Mouse (Mus musculus) heart, postnatal 0 days (tissue): ENCODE results near the gene Fam221b. TPM values are rescaled to one million over a fixed set of nuclear protein-coding genes. Genes with fewer than 3 reads are reported as not detected.

Experiments used
- ATAC-seq: fragments of 200-750 bp; cut with Nextera tagmentation; 2 replicates; pipeline ENCODE4 v1.8.0; 2017; ENCODE audit warnings: low read depth, moderate number of reproducible peaks, moderate library complexity; ENCODE audit not compliant: insufficient read depth
- DNase-seq: peaks from one replicate; pipeline ENCODE4 v3.0.0-alpha.2; 2016; ENCODE audit warnings: low spot score
- H3K27ac ChIP-seq: fragments of 300-500 bp; sonication (generic); 2 replicates; pipeline ENCODE4 v1.5.1; 2014; ENCODE audit warnings: low read depth, mild to moderate bottlenecking
- H3K27me3 ChIP-seq: fragments of 300-500 bp; sonication (generic); 2 replicates; pipeline ENCODE4 v1.6.1; 2014; ENCODE audit warnings: low read length, mixed read lengths; ENCODE audit not compliant: control insufficient read depth, insufficient read depth
- H3K36me3 ChIP-seq: fragments of 300-500 bp; sonication (generic); replicated peaks from 2 replicates; pipeline ENCODE4 v1.6.1; 2014; ENCODE audit warnings: low read length, mixed read lengths; ENCODE audit not compliant: control insufficient read depth, insufficient read depth
- H3K4me1 ChIP-seq: fragments of 300-500 bp; sonication (generic); 2 replicates; pipeline ENCODE4 v1.6.1; 2014; ENCODE audit warnings: antibody characterized with exemption; ENCODE audit not compliant: control insufficient read depth, insufficient read depth
- H3K4me2 ChIP-seq: fragments of 300-500 bp; sonication (generic); 2 replicates; pipeline ENCODE4 v1.6.1; 2014; ENCODE audit warnings: low read depth, mild to moderate bottlenecking, low read length, moderate library complexity
- H3K4me3 ChIP-seq: fragments of 300-500 bp; sonication (generic); 2 replicates; pipeline ENCODE4 v1.5.1; 2014; ENCODE audit warnings: low read depth, low read length
- H3K9ac ChIP-seq: fragments of 300-500 bp; sonication (generic); replicated peaks from 2 replicates; pipeline ENCODE4 v1.6.1; 2014; ENCODE audit warnings: low read depth, low read length, mixed read lengths
- H3K9me3 ChIP-seq: fragments of 300-500 bp; sonication (generic); replicated peaks from 2 replicates; pipeline ENCODE4 v1.6.1; 2016; ENCODE audit warnings: low read length; ENCODE audit not compliant: control insufficient read depth
- CTCF ChIP-seq: IDR thresholded peaks from 2 replicates; pipeline ENCODE4 v1.5.1; 2016; ENCODE audit warnings: antibody characterized with exemption, control low read depth, low read depth
- EP300 ChIP-seq: IDR thresholded peaks from 2 replicates; pipeline ENCODE4 v1.6.1; 2016; ENCODE audit warnings: antibody characterized with exemption, low read depth
- WGBS: fragments of 180-500 bp; shearing (Covaris S2); extraction: QIAGEN DNeasy Blood & Tissue Kit; methylation state at CpG from one replicate; pipeline ENCODE4 v1.1.7; 2014; 5-methylcytosine and 5-hydroxymethylcytosine counted together
- microRNA-seq: library from miRNA; unstranded; fragments of <30 nt; microRNA quantifications from one replicate; pipeline ENCODE4, GENCODE M21; 2016
- polyA plus RNA-seq: library from polyadenylated mRNA; unstranded; fragments of >200 nt; fragmentation: Nextera tagmentation; extraction: Ambion mirVana; gene quantifications from 2 replicates; pipeline ENCODE4 v1.2.1, GENCODE M21; 2015
- total RNA-seq: library from RNA; depleted of rRNA; stranded (reverse); fragments of >200 nt; gene quantifications from 2 replicates; pipeline ENCODE4 v1.2.3, GENCODE M21; 2014; ENCODE audit warnings: low replicate concordance; rRNA removed

The Fam221b gene
- total and polyA plus RNA-seq, 2 experiments from 2014 or later = 4.0 TPM; not detected in 1

DNA sequence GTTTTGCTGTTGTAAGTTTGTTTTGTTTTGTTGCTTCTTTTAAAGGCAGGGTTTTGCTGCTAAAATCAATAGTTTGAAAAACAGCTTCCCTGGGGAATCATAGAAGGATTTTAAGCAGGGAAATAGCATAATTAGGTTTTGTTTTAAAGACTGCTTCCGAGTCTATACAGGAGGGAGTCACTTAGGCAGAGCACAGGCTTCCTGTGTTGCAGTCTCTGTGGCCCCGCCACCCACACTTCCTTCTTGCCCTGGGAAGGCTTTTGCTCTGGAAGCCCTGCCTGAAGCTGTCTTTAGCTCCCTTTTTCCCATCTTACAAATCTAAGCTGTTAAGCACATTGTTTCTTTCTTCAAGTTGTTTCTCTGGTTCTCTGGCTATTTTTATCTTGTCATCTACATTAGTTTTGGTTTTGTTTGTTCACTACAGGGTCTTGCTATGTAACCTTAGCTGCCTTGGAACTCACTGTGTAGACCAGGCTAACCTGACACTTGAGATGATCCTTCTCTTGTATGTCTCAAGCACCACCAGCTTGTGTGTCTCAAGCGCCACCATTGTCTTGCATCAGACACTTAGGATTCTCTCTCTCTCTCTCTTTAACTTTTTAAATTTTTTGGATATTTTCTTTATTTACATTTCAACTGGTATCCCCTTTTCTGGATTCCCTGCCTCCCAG lies 55.8 kb downstream of the Fam221b start:
- no peak overlapping the region for H3K4me2 ChIP-seq
- TF ChIP-seq CTCF (no peak), EP300 (no peak)
- no peak for ATAC-seq
- H3K9ac ChIP-seq = no peak overlapping the region
- peak; percentile 24 for DNase-seq
- H3K9me3 ChIP-seq = no peaks in the 10 kb centered on the region
- H3K4me1 ChIP-seq = no peaks in the 10 kb centered on the region
- 57% methylated on average over 3 of the region's 3 CpGs for WGBS
- H3K36me3 ChIP-seq = no peaks in the 10 kb centered on the region
- no peaks in the 10 kb centered on the region for H3K27me3 ChIP-seq
- no peak overlapping the region for H3K27ac ChIP-seq
- no peak overlapping the region for H3K4me3 ChIP-seq

DNA sequence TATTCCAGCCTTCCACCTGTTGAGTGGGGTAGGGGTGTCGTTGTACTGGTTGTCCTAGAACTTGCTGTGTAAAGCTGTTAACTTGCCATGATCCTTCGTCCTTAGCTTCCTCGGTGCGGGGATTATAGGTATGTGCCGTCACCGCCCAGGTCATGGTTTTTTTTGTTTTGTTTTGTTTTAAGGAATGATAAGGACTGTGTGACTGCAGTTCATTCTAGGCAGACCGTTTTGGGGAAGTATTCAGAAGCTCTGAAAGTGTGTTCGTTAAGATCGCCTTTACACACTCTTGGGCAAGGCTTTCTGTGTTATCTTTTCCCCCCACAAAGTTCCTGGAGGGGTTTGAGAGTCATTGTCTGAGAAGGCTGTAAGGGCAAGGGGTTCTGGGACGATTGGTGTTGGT lies 56.4 kb downstream of the Fam221b start:
- no peak overlapping the region for H3K4me2 ChIP-seq
- DNase-seq (no peak), ATAC-seq (no peak)
- no peaks in the 10 kb centered on the region for H3K27me3 ChIP-seq
- no peaks in the 10 kb centered on the region for H3K9me3 ChIP-seq
- no peaks in the 10 kb centered on the region for H3K4me1 ChIP-seq
- no peak overlapping the region for H3K27ac ChIP-seq
- no peak overlapping the region for H3K9ac ChIP-seq
- no peaks in the 10 kb centered on the region for H3K36me3 ChIP-seq
- TF ChIP-seq CTCF = no peak
- no peak for TF ChIP-seq EP300
- WGBS = 50% methylated on average over 10 of the region's 10 CpGs
- H3K4me3 ChIP-seq = no peak overlapping the region

Small RNA genes within 50 kb of the gene (microRNA-seq; reads per million reads assigned to microRNA genes)
- not detected for gene Gm25262

Other genes with a start within 250 kb of the Fam221b start
- not detected in 2 replicates for gene Fam166b, start 240.0 kb downstream of the Fam221b start, total RNA-seq
- 0.14 and 0.25 TPM in 2 replicates for gene Fam166b, start 240.0 kb downstream of the Fam221b start, polyA plus RNA-seq
- gene Tesk1, start 227.2 kb downstream of the Fam221b start, total RNA-seq = 51.3 and 55.5 TPM in 2 replicates
- 3.9 and 5.1 TPM in 2 replicates for gene Tesk1, start 227.2 kb downstream of the Fam221b start, polyA plus RNA-seq
- 0.08 and 0.81 TPM in 2 replicates for gene Cd72, start 214.5 kb downstream of the Fam221b start, total RNA-seq
- 3.4 TPM in 2 replicates for gene Cd72, start 214.5 kb downstream of the Fam221b start, polyA plus RNA-seq
- 2.8 TPM in 1 of 2 replicates, not detected in the other for gene Sit1, start 185.4 kb downstream of the Fam221b start, total RNA-seq
- gene Sit1, start 185.4 kb downstream of the Fam221b start, polyA plus RNA-seq = not detected in 2 replicates
- gene Ccdc107, start 176.2 kb downstream of the Fam221b start, total RNA-seq = 26.6 and 44.0 TPM in 2 replicates
- 81.7 and 82.4 TPM in 2 replicates for gene Ccdc107, start 176.2 kb downstream of the Fam221b start, polyA plus RNA-seq
- gene Arhgef39, start 169.4 kb downstream of the Fam221b start, total RNA-seq = 18.7 and 27.0 TPM in 2 replicates
- 7.3 and 8.8 TPM in 2 replicates for gene Arhgef39, start 169.4 kb downstream of the Fam221b start, polyA plus RNA-seq
- 4.6 TPM in 1 of 2 replicates, not detected in the other for gene Car9, start 162.2 kb downstream of the Fam221b start, total RNA-seq
- gene Car9, start 162.2 kb downstream of the Fam221b start, polyA plus RNA-seq = 0.80 and 1.1 TPM in 2 replicates
- 25.7 and 67.0 TPM in 2 replicates for gene Tpm2, start 145.4 kb downstream of the Fam221b start, total RNA-seq
- gene Tpm2, start 145.4 kb downstream of the Fam221b start, polyA plus RNA-seq = 109 TPM in 2 replicates
- gene Creb3, start 106.8 kb downstream of the Fam221b start, total RNA-seq = 30.1 and 46.3 TPM in 2 replicates
- 49.1 and 53.4 TPM in 2 replicates for gene Creb3, start 106.8 kb downstream of the Fam221b start, polyA plus RNA-seq
- gene Tln1, start 106.5 kb downstream of the Fam221b start, total RNA-seq = 141 and 185 TPM in 2 replicates
- 67.1 and 77.2 TPM in 2 replicates for gene Tln1, start 106.5 kb downstream of the Fam221b start, polyA plus RNA-seq
- gene Rgp1, start 90.4 kb downstream of the Fam221b start, total RNA-seq = 12.4 and 21.1 TPM in 2 replicates
- 10.8 and 10.9 TPM in 2 replicates for gene Rgp1, start 90.4 kb downstream of the Fam221b start, polyA plus RNA-seq
- gene Gba2, start 90.3 kb downstream of the Fam221b start, total RNA-seq = 11.0 and 16.7 TPM in 2 replicates
- 14.0 TPM in 2 replicates for gene Gba2, start 90.3 kb downstream of the Fam221b start, polyA plus RNA-seq
- not detected in 2 replicates for gene Msmp, start 84.7 kb downstream of the Fam221b start, total RNA-seq
- 1.2 TPM in 1 of 2 replicates, not detected in the other for gene Msmp, start 84.7 kb downstream of the Fam221b start, polyA plus RNA-seq
- gene Npr2, start 37.2 kb downstream of the Fam221b start, total RNA-seq = 17.7 and 23.1 TPM in 2 replicates
- 6.6 and 6.9 TPM in 2 replicates for gene Npr2, start 37.2 kb downstream of the Fam221b start, polyA plus RNA-seq
- gene Spag8, start 15.6 kb downstream of the Fam221b start, total RNA-seq = not detected in 2 replicates
- gene Spag8, start 15.6 kb downstream of the Fam221b start, polyA plus RNA-seq = 0.44 and 0.62 TPM in 2 replicates
- gene Hint2, start 12.7 kb downstream of the Fam221b start, total RNA-seq = 358 and 378 TPM in 2 replicates
- gene Hint2, start 12.7 kb downstream of the Fam221b start, polyA plus RNA-seq = 322 and 361 TPM in 2 replicates
- gene Tmem8b, start 174 bp downstream of the Fam221b start, total RNA-seq = 9.6 and 24.9 TPM in 2 replicates
- gene Tmem8b, start 174 bp downstream of the Fam221b start, polyA plus RNA-seq = 4.5 and 4.9 TPM in 2 replicates
- gene Olfr70, start 31.7 kb upstream of the Fam221b start, total RNA-seq = 0.15 TPM in 1 of 2 replicates, not detected in the other
- gene Olfr70, start 31.7 kb upstream of the Fam221b start, polyA plus RNA-seq = not detected in 2 replicates
- not detected in 2 replicates for gene Olfr71, start 41.1 kb upstream of the Fam221b start, total RNA-seq
- gene Olfr71, start 41.1 kb upstream of the Fam221b start, polyA plus RNA-seq = not detected in 2 replicates
- gene Hrct1, start 58.0 kb upstream of the Fam221b start, total RNA-seq = 8.2 and 9.5 TPM in 2 replicates
- gene Hrct1, start 58.0 kb upstream of the Fam221b start, polyA plus RNA-seq = 4.5 and 4.9 TPM in 2 replicates
- 1.6 and 6.3 TPM in 2 replicates for gene Spaar, start 60.9 kb upstream of the Fam221b start, total RNA-seq
- 1.1 and 1.3 TPM in 2 replicates for gene Spaar, start 60.9 kb upstream of the Fam221b start, polyA plus RNA-seq
- not detected in 2 replicates for gene Olfr159, start 101.9 kb upstream of the Fam221b start, total RNA-seq
- not detected in 2 replicates for gene Olfr159, start 101.9 kb upstream of the Fam221b start, polyA plus RNA-seq
- gene Olfr156, start 154.8 kb upstream of the Fam221b start, total RNA-seq = not detected in 2 replicates
- gene Olfr156, start 154.8 kb upstream of the Fam221b start, polyA plus RNA-seq = not detected in 2 replicates
- gene Olfr157, start 171.1 kb upstream of the Fam221b start, total RNA-seq = not detected in 2 replicates
- not detected in 2 replicates for gene Olfr157, start 171.1 kb upstream of the Fam221b start, polyA plus RNA-seq
- gene Olfr155, start 182.4 kb upstream of the Fam221b start, total RNA-seq = not detected in 2 replicates
- gene Olfr155, start 182.4 kb upstream of the Fam221b start, polyA plus RNA-seq = not detected in 2 replicates
- gene Reck, start 206.4 kb upstream of the Fam221b start, total RNA-seq = 5.6 TPM in 2 replicates
- 4.0 and 4.1 TPM in 2 replicates for gene Reck, start 206.4 kb upstream of the Fam221b start, polyA plus RNA-seq